Mouse (Mus musculus): ENCODE results near the gene Prl3d2. TPM values are rescaled to one million over a fixed set of nuclear protein-coding genes. Genes with fewer than 3 reads are reported as not detected.
"Not testable (repeated sequence)": the region's sequence is repeated elsewhere in the genome, so short reads cannot be mapped to it uniquely, and the experiment has no call there.

The Prl3d2 gene
- not detected for total RNA-seq (2021)
- long read RNA-seq, experiment 1, result 0 reads
- long read RNA-seq, experiment 2, result 0 reads

DNA sequence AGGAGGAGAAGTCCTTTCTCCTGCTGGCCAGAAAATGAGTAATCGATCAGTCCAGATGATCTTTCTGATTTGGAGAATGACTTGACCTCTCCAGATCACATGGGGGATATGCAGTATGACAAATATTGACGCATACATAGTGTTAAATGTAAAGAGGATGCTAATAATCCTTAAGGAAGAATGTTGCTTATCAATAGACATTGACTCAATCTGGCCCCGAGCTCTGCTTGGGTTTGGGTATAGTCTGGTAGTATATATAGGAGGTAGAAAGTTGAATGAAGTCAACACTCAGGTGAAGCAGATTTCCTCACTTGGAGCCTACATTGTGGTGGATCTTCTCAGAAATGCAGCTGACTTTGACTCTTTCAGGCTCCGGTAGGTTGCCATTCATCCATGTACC, at the start of gene Prl3d2:
Gene Prl3d2 (plus strand): TSS at position 301 of the 400 bp plus-strand sequence.
- DNase-seq; intact Hi-C loops (cut with DNase I): not testable (repeated sequence)

DNA sequence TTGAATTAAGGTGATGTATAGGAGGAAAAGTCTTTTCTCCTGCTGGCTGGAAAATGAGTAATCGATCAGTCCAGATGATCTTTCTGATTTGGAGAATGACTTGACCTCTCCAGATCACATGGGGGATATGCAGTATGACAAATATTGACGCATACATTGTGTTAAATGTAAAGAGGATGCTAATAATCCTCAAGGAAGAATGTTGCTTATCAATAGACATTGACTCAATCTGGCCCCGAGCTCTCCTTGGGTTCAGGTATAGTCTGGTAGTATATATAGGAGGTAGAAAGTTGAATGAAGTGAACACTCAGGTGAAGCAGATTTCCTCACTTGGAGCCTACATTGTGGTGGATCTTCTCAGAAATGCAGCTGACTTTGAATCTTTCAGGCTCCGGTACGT, 27.6 kb upstream of the Prl3d2 start, which contains the start of gene Prl3d1:
Gene Prl3d1 (plus strand): TSS at position 301 of the 400 bp plus-strand sequence.
- intact Hi-C loops (cut with DNase I); DNase-seq: not testable (repeated sequence)

GRCm38 (mm10) chr13:27148264-27148663, 26.8 kb downstream of the Prl3d2 start:
- no peak for DNase-seq
- intact Hi-C loops (cut with DNase I), result no loop called here

DNA sequence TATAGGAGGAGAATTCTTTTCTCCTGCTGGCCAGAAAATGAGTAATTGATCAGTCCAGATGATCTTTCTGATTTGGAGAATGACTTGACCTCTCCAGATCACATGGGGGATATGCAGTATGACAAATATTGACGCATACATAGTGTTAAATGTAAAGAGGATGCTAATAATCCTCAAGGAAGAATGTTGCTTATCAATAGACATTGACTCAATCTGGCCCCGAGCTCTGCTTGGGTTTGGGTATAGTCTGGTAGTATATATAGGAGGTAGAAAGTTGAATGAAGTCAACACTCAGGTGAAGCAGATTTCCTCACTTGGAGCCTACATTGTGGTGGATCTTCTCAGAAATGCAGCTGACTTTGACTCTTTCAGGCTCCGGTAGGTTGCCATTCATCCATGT, 35.0 kb downstream of the Prl3d2 start, which contains the start of gene Prl3d3:
Gene Prl3d3 (plus strand): TSS at position 301 of the 400 bp plus-strand sequence.
- intact Hi-C loops (cut with DNase I); DNase-seq: not testable (repeated sequence)

Other genes with a start within 250 kb of the Prl3d2 start
- gene Prl, start 64.1 kb upstream of the Prl3d2 start, total RNA-seq (2021), result not detected
- gene Prl3d1, start 27.5 kb upstream of the Prl3d2 start, total RNA-seq (2021), result not detected
- not detected for gene Prl3d3, start 35.1 kb downstream of the Prl3d2 start, total RNA-seq (2021)
- not detected for gene Prl3c1, start 75.0 kb downstream of the Prl3d2 start, total RNA-seq (2021)
- not detected for gene Prl3b1, start 120.1 kb downstream of the Prl3d2 start, total RNA-seq (2021)
- gene Prl3a1, start 137.7 kb downstream of the Prl3d2 start, total RNA-seq (2021), result not detected
- not detected for gene Prl6a1, start 190.9 kb downstream of the Prl3d2 start, total RNA-seq (2021)
- gene Prl8a2, start 224.0 kb downstream of the Prl3d2 start, total RNA-seq (2021), result not detected

Data from heart, postnatal 14 days (tissue).